Mouse (Mus musculus) erythroblast, adult 5-6 weeks (primary cell): Measurements from ENCODE around the gene Tlx2. TPM values are rescaled to one million over a fixed set of nuclear protein-coding genes. Genes with fewer than 3 reads are reported as not detected.
A peak's percentile ranks its signal among the peaks of the same experiment; 100 is the strongest.

Experiments used
- ATAC-seq: replicated peaks from 2 replicates; pipeline ENCODE4 v1.8.0; 2016; ENCODE audit warnings: moderate number of reproducible peaks, mild to moderate bottlenecking, moderate TSS enrichment, inconsistent platforms; ENCODE audit not compliant: poor library complexity, low FRiP score, severe bottlenecking
- total RNA-seq, 2 experiments: library from RNA; stranded (forward) in 1 of 2; stranded (reverse) in 1 of 2; fragments of 150-400 nt in 1 of 2; fragments of 200-764, 138-1000 nt in 1 of 2; gene quantifications; 2 replicates each; pipeline versions ENCODE4 v1.2.3 to v1.2.4; 2015 to 2017; ENCODE audit warnings: low replicate concordance in 2 of 2

Gene Tlx2
- total RNA-seq, 2 experiments from 2014 or later = not detected

GRCm38 (mm10) chr6:83065995-83066394 lies 4.1 kb downstream of the Tlx2 start:
- no peak for ATAC-seq

GRCm38 (mm10) chr6:83058725-83059124 lies 11.4 kb downstream of the Tlx2 start:
- no peak for ATAC-seq

- no peak for ATAC-seq
These were observed 12.3 kb downstream of the Tlx2 start, which contains the start of gene Dqx1 for GRCm38 (mm10) chr6:83057790-83058189. Gene Dqx1 (plus strand): TSS chr6:83057844.

GRCm38 (mm10) chr6:83054871-83055431 lies 15.1 kb downstream of the Tlx2 start, which contains the start of gene Htra2:
Gene Htra2 (minus strand): TSS chr6:83055273.
- ATAC-seq = peak; percentile 23

- ATAC-seq = peak; percentile 84
These were observed 15.8 kb downstream of the Tlx2 start, which contains the start of gene Aup1 for GRCm38 (mm10) chr6:83054074-83054851. Gene Aup1 (plus strand): TSS chr6:83054521.

GRCm38 (mm10) chr6:83053136-83053960 lies 16.7 kb downstream of the Tlx2 start:
- peak; percentile 46 for ATAC-seq

- ATAC-seq = no peak
These were observed 20.7 kb downstream of the Tlx2 start for GRCm38 (mm10) chr6:83049367-83049766.

- ATAC-seq = no peak
These were observed 25.4 kb downstream of the Tlx2 start for GRCm38 (mm10) chr6:83044742-83045141.

- ATAC-seq = no peak
These were observed 26.1 kb downstream of the Tlx2 start for GRCm38 (mm10) chr6:83043993-83044392.

GRCm38 (mm10) chr6:83043561-83043960 lies 26.5 kb downstream of the Tlx2 start:
- no peak for ATAC-seq

- ATAC-seq = no peak
These were observed 29.5 kb downstream of the Tlx2 start for GRCm38 (mm10) chr6:83040601-83041000.

GRCm38 (mm10) chr6:83038496-83039012 lies 31.5 kb downstream of the Tlx2 start:
- peak; percentile 94 for ATAC-seq

- no peak for ATAC-seq
These were observed 32.9 kb downstream of the Tlx2 start for GRCm38 (mm10) chr6:83037188-83037587.

- no peak for ATAC-seq
These were observed 35.5 kb downstream of the Tlx2 start for GRCm38 (mm10) chr6:83034463-83035055.

GRCm38 (mm10) chr6:83033249-83034185 lies 36.6 kb downstream of the Tlx2 start, which contains the start of the genes Dok1 and Loxl3:
Gene Dok1 (minus strand): TSS chr6:83033471.
Gene Loxl3 (plus strand): TSS chr6:83034173.
- ATAC-seq = peak; percentile 74

GRCm38 (mm10) chr6:83032769-83033191 lies 37.3 kb downstream of the Tlx2 start:
- ATAC-seq = peak; percentile 78

- ATAC-seq = no peak
These were observed 38.0 kb downstream of the Tlx2 start for GRCm38 (mm10) chr6:83031921-83032590.

- no peak for ATAC-seq
These were observed 39.0 kb downstream of the Tlx2 start for GRCm38 (mm10) chr6:83031111-83031510.
